Mouse (Mus musculus) limb, embryonic 12.5 days (tissue): Measurements from ENCODE around the gene Htatip2. TPM values are rescaled to one million over a fixed set of nuclear protein-coding genes. Genes with fewer than 3 reads are reported as not detected.

Experiments used
- ATAC-seq: fragments of 200-750 bp; cut with Nextera tagmentation; 2 replicates; pipeline ENCODE4 v1.8.0; 2017; ENCODE audit warnings: low read depth, moderate TSS enrichment; ENCODE audit not compliant: insufficient number of reproducible peaks, insufficient read depth, low FRiP score, low TSS enrichment
- H3K27ac ChIP-seq: fragments of 300-500 bp; sonication (generic); 2 replicates; pipeline ENCODE4 v1.5.1; 2016; ENCODE audit warnings: mild to moderate bottlenecking, moderate library complexity
- H3K27me3 ChIP-seq: fragments of 300-500 bp; sonication (generic); 2 replicates; pipeline ENCODE4 v1.6.1; 2016; ENCODE audit warnings: mild to moderate bottlenecking, moderate library complexity
- H3K36me3 ChIP-seq: fragments of 300-500 bp; sonication (generic); 2 replicates; pipeline ENCODE4 v1.6.1; 2016; ENCODE audit warnings: mild to moderate bottlenecking, moderate library complexity
- H3K4me1 ChIP-seq: fragments of 300-500 bp; sonication (generic); replicated peaks from 2 replicates; pipeline ENCODE4 v1.6.1; 2016
- H3K4me2 ChIP-seq: fragments of 300-500 bp; sonication (generic); 2 replicates; pipeline ENCODE4 v1.6.1; 2016; ENCODE audit warnings: mild to moderate bottlenecking, moderate library complexity
- H3K4me3 ChIP-seq: fragments of 300-500 bp; sonication (generic); replicated peaks from 2 replicates; pipeline ENCODE4 v1.5.1; 2016; ENCODE audit warnings: mild to moderate bottlenecking
- H3K9ac ChIP-seq: fragments of 300-500 bp; sonication (generic); replicated peaks from 2 replicates; pipeline ENCODE4 v1.6.1; 2016; ENCODE audit warnings: mild to moderate bottlenecking, moderate library complexity
- H3K9me3 ChIP-seq: fragments of 300-500 bp; sonication (generic); 2 replicates; pipeline ENCODE4 v1.6.1; 2016; ENCODE audit warnings: mild to moderate bottlenecking, moderate library complexity
- WGBS: fragments of 180-500 bp; shearing (Covaris S2); methylation state at CpG from one replicate; pipeline ENCODE4 v1.1.7; 2016; 5-methylcytosine and 5-hydroxymethylcytosine counted together
- polyA plus RNA-seq: library from polyadenylated mRNA; unstranded; fragments of >200 nt; fragmentation: Nextera tagmentation; extraction: Ambion mirVana; gene quantifications from 2 replicates; pipeline ENCODE4 v1.2.1, GENCODE M21; 2016

Gene Htatip2
- polyA plus RNA-seq, 1 experiment from 2014 or later = 5.6 TPM

GRCm38 (mm10) chr7:49762605-49763004 lies 3.7 kb downstream of the Htatip2 start:
- 72% methylated on average over 13 of the region's 13 CpGs for WGBS

GRCm38 (mm10) chr7:49764011-49764716 lies 5.2 kb downstream of the Htatip2 start:
- H3K27ac ChIP-seq = no peak overlapping the region
- H3K27me3 ChIP-seq = 0 out of 2 replicates have a peak, but pooled peaks cover 3% of the 10 kb centered on the region
- 0 out of 2 replicates have a peak, but pooled peaks cover under 1% of the 10 kb centered on the region for H3K4me1 ChIP-seq
- ATAC-seq = no peak
- no peak overlapping the region for H3K9ac ChIP-seq
- H3K4me3 ChIP-seq = no peak overlapping the region
- 0 out of 2 replicates have a peak, but pooled peaks cover 6% of the 10 kb centered on the region for H3K9me3 ChIP-seq
- H3K4me2 ChIP-seq = no peak overlapping the region
- H3K36me3 ChIP-seq = no peaks in the 10 kb centered on the region
- 76% methylated on average over 10 of the region's 10 CpGs for WGBS

More at GRCm38 (mm10) chr7:49762605-49763004, 3.7 kb downstream of the Htatip2 start:
- Histone ChIP-seq H3K27me3 (peaks cover 18% of the 10 kb centered on the region), H3K4me3 (no peak overlapping the region), H3K9me3 (0 out of 2 replicates have a peak, but pooled peaks cover 6% of the 10 kb centered on the region), H3K27ac (no peak overlapping the region), H3K4me2 (no peak overlapping the region), H3K36me3 (no peaks in the 10 kb centered on the region), H3K9ac (no peak overlapping the region), H3K4me1 (0 out of 2 replicates have a peak, but pooled peaks cover 5% of the 10 kb centered on the region)
- ATAC-seq = no peak

GRCm38 (mm10) chr7:49766166-49766565 lies 7.3 kb downstream of the Htatip2 start:
- 85% methylated on average over 7 of the region's 7 CpGs for WGBS
- H3K4me1 ChIP-seq = no peaks in the 10 kb centered on the region
- no peak overlapping the region for H3K4me3 ChIP-seq
- no peak for ATAC-seq
- H3K27me3 ChIP-seq = no peaks in the 10 kb centered on the region
- H3K9ac ChIP-seq = no peak overlapping the region
- no peaks in the 10 kb centered on the region for H3K36me3 ChIP-seq
- no peak overlapping the region for H3K4me2 ChIP-seq
- no peak overlapping the region for H3K27ac ChIP-seq
- no peaks in the 10 kb centered on the region for H3K9me3 ChIP-seq

GRCm38 (mm10) chr7:49768509-49768908 lies 9.6 kb downstream of the Htatip2 start:
- Histone ChIP-seq H3K36me3 (no peaks in the 10 kb centered on the region), H3K27me3 (no peaks in the 10 kb centered on the region), H3K4me1 (no peaks in the 10 kb centered on the region), H3K9ac (no peak overlapping the region), H3K4me2 (no peak overlapping the region), H3K9me3 (no peaks in the 10 kb centered on the region), H3K27ac (no peak overlapping the region), H3K4me3 (no peak overlapping the region)
- 63% methylated on average over 9 of the region's 9 CpGs for WGBS
- ATAC-seq = no peak

GRCm38 (mm10) chr7:49774396-49774795 lies 15.5 kb downstream of the Htatip2 start:
- Histone ChIP-seq H3K4me3 (no peak overlapping the region), H3K9ac (no peak overlapping the region), H3K27ac (no peak overlapping the region), H3K27me3 (no peaks in the 10 kb centered on the region), H3K4me1 (peaks cover 1% of the 10 kb centered on the region; the same call in 1 of the 2 replicates), H3K4me2 (no peak overlapping the region), H3K36me3 (no peaks in the 10 kb centered on the region), H3K9me3 (no peaks in the 10 kb centered on the region)
- ATAC-seq = no peak
- 83% methylated on average over 2 of the region's 2 CpGs for WGBS

GRCm38 (mm10) chr7:49777585-49777984 lies 18.7 kb downstream of the Htatip2 start:
- Histone ChIP-seq H3K4me2 (no peak overlapping the region), H3K27ac (no peak overlapping the region), H3K36me3 (peaks cover 14% of the 10 kb centered on the region), H3K27me3 (no peaks in the 10 kb centered on the region), H3K9ac (no peak overlapping the region), H3K4me1 (peaks cover 9% of the 10 kb centered on the region), H3K9me3 (no peaks in the 10 kb centered on the region), H3K4me3 (no peak overlapping the region)
- WGBS = 59% methylated on average over 3 of the region's 3 CpGs
- ATAC-seq = peak; percentile 27

- Histone ChIP-seq H3K9me3 (no peaks in the 10 kb centered on the region), H3K9ac (peak within 1 kb of the TSS; percentile 78), H3K36me3 (peaks cover 21% of the 10 kb centered on the region), H3K4me1 (peaks cover 9% of the 10 kb centered on the region), H3K27me3 (no peaks in the 10 kb centered on the region), H3K4me3 (peak within 1 kb of the TSS; percentile 74), H3K4me2 (peak within 1 kb of the TSS; percentile 77), H3K27ac (peak within 1 kb of the TSS; percentile 76)
- under 1% methylated on average over 78 of the region's 92 CpGs for WGBS
- peak; percentile 93 for ATAC-seq
Measured at GRCm38 (mm10) chr7:49778114-49778901, 19.4 kb downstream of the Htatip2 start, which contains the start of gene Prmt3. Gene Prmt3 (plus strand): TSS chr7:49778346.

GRCm38 (mm10) chr7:49778904-49779615 lies 20.1 kb downstream of the Htatip2 start:
- peaks cover 9% of the 10 kb centered on the region for H3K4me1 ChIP-seq
- no peak overlapping the region; the same call in 1 of the 2 replicates for H3K27ac ChIP-seq
- WGBS = 75% methylated on average over 12 of the region's 12 CpGs
- no peaks in the 10 kb centered on the region for H3K27me3 ChIP-seq
- no peaks in the 10 kb centered on the region for H3K9me3 ChIP-seq
- peak overlapping the region; percentile 77 for H3K4me2 ChIP-seq
- no peak for ATAC-seq
- H3K4me3 ChIP-seq = peak overlapping the region; percentile 74
- H3K36me3 ChIP-seq = peaks cover 24% of the 10 kb centered on the region
- H3K9ac ChIP-seq = peak overlapping the region; percentile 78; the same call in 1 of the 2 replicates

GRCm38 (mm10) chr7:49783017-49783416 lies 24.1 kb downstream of the Htatip2 start:
- H3K4me1 ChIP-seq = peaks cover 9% of the 10 kb centered on the region
- no peak overlapping the region for H3K4me3 ChIP-seq
- no peaks in the 10 kb centered on the region for H3K9me3 ChIP-seq
- H3K27me3 ChIP-seq = no peaks in the 10 kb centered on the region
- 95% methylated on average over 2 of the region's 2 CpGs for WGBS
- H3K4me2 ChIP-seq = no peak overlapping the region
- H3K9ac ChIP-seq = no peak overlapping the region
- H3K36me3 ChIP-seq = peaks cover 48% of the 10 kb centered on the region
- H3K27ac ChIP-seq = no peak overlapping the region
- ATAC-seq = no peak

GRCm38 (mm10) chr7:49785141-49785540 lies 26.2 kb downstream of the Htatip2 start:
- peaks cover 63% of the 10 kb centered on the region for H3K36me3 ChIP-seq
- H3K4me1 ChIP-seq = 0 out of 2 replicates have a peak, but pooled peaks cover under 1% of the 10 kb centered on the region
- H3K9me3 ChIP-seq = no peaks in the 10 kb centered on the region
- ATAC-seq = no peak
- H3K4me3 ChIP-seq = no peak overlapping the region
- no peak overlapping the region for H3K4me2 ChIP-seq
- H3K9ac ChIP-seq = no peak overlapping the region
- WGBS = 89% methylated on average over 7 of the region's 7 CpGs
- H3K27ac ChIP-seq = no peak overlapping the region
- no peaks in the 10 kb centered on the region for H3K27me3 ChIP-seq
